Mouse (Mus musculus) MEL (cell line): ENCODE results near the gene Galnt10. TPM values are rescaled to one million over a fixed set of nuclear protein-coding genes. Genes with fewer than 3 reads are reported as not detected.

Experiments
- DNase-seq: peaks from one replicate; pipeline ENCODE4 v3.0.0; 2011; ENCODE audit warnings: low read depth, low spot score
- H3K27ac ChIP-seq: 2 replicates; pipeline ENCODE4 v1.5.1; 2012; ENCODE audit warnings: low read depth, mild to moderate bottlenecking, control low read depth, low read length, moderate library complexity; ENCODE audit not compliant: control insufficient read depth
- H3K27me3 ChIP-seq, 2 experiments: fragments of 150-350 bp in 1 of 2; sonication (generic) in 1 of 2; 2 replicates each; pipeline ENCODE4 v1.6.1; 2012; ENCODE audit warnings: low read length in 2 of 2, mild to moderate bottlenecking in 2 of 2, improper control_type of control experiment in 1 of 2, moderate library complexity in 1 of 2; ENCODE audit not compliant: insufficient read depth in 2 of 2, control insufficient read depth in 1 of 2
- H3K36me3 ChIP-seq, 2 experiments: 2 replicates each; pipeline ENCODE4 v1.6.1; 2012 to 2014; ENCODE audit warnings: low read length in 2 of 2, improper control_type of control experiment in 1 of 2, inconsistent platforms in 1 of 2, mild to moderate bottlenecking in 1 of 2; ENCODE audit not compliant: insufficient read depth in 2 of 2, control insufficient read depth in 1 of 2
- H3K4me1 ChIP-seq, 2 experiments: fragments of 150-350 bp in 1 of 2; sonication (generic) in 1 of 2; 2 replicates each; pipeline ENCODE4 v1.6.1; 2012; ENCODE audit warnings: low read length in 2 of 2, improper control_type of control experiment in 1 of 2, mild to moderate bottlenecking in 1 of 2; ENCODE audit not compliant: insufficient read depth in 2 of 2, control insufficient read depth in 1 of 2
- H3K4me3 ChIP-seq, 2 experiments: fragments of 150-350 bp in 1 of 2; sonication (generic) in 1 of 2; 2 replicates each; pipeline ENCODE4 v1.5.1; 2012; ENCODE audit warnings: low read depth in 2 of 2, low read length in 2 of 2, mild to moderate bottlenecking in 2 of 2, moderate library complexity in 2 of 2, control low read depth in 1 of 2, improper control_type of control experiment in 1 of 2; ENCODE audit not compliant: control insufficient read depth in 1 of 2, insufficient read depth in 1 of 2
- H3K79me2 ChIP-seq: 2 replicates; pipeline ENCODE4 v1.6.1; 2012; ENCODE audit warnings: mild to moderate bottlenecking, low read length, moderate library complexity; ENCODE audit not compliant: control insufficient read depth, poor library complexity, insufficient read depth
- H3K9ac ChIP-seq: 2 replicates; pipeline ENCODE4 v1.6.1; 2012; ENCODE audit warnings: low read depth, mild to moderate bottlenecking, control low read depth, low read length, moderate library complexity; ENCODE audit not compliant: control insufficient read depth, poor library complexity, severe bottlenecking
- H3K9me3 ChIP-seq: fragments of 150-350 bp; sonication (generic); replicated peaks from 2 replicates; pipeline ENCODE4 v1.6.1; 2012; ENCODE audit warnings: mild to moderate bottlenecking, low read length, improper control_type of control experiment, moderate library complexity; ENCODE audit not compliant: insufficient read depth
- BHLHE40 ChIP-seq: IDR thresholded peaks from 2 replicates; pipeline ENCODE4 v1.6.1; 2012; ENCODE audit warnings: low read depth, mild to moderate bottlenecking, inconsistent platforms, low read length, improper control_type of control experiment, borderline replicate concordance
- CHD1 ChIP-seq: IDR thresholded peaks from 2 replicates; pipeline ENCODE4 v1.6.1; 2012; ENCODE audit warnings: low read depth, mild to moderate bottlenecking, inconsistent platforms, low read length, improper control_type of control experiment
- CTCF ChIP-seq, 3 experiments: IDR thresholded peaks in 2 of 3; conservative IDR thresholded peaks in 1 of 3; 2 replicates each; pipeline ENCODE4 v1.5.1; 2011 to 2012; ENCODE audit warnings: low read length in 3 of 3, low read depth in 2 of 3, mild to moderate bottlenecking in 2 of 3, improper control_type of control experiment in 1 of 3, inconsistent platforms in 1 of 3, mixed read lengths in 1 of 3, moderate library complexity in 1 of 3; ENCODE audit not compliant: control insufficient read depth in 1 of 3, insufficient read depth in 1 of 3, poor library complexity in 1 of 3, severe bottlenecking in 1 of 3
- EP300 ChIP-seq, 2 experiments: IDR thresholded peaks; 2 replicates each; pipeline ENCODE4 v1.6.1; 2011; ENCODE audit warnings: improper control_type of control experiment in 2 of 2, low read length in 2 of 2, low read depth in 1 of 2, mild to moderate bottlenecking in 1 of 2
- ETS1 ChIP-seq: IDR thresholded peaks from 2 replicates; pipeline ENCODE4 v1.6.1; 2012; ENCODE audit warnings: low read depth, mild to moderate bottlenecking, inconsistent platforms, low read length, improper control_type of control experiment, moderate library complexity
- GATA1 ChIP-seq: IDR thresholded peaks from 2 replicates; pipeline ENCODE4 v1.6.1; 2011; ENCODE audit warnings: low read depth, low read length, improper control_type of control experiment
- HCFC1 ChIP-seq: IDR thresholded peaks from 2 replicates; pipeline ENCODE4 v1.6.1; 2012; ENCODE audit warnings: low read depth, mild to moderate bottlenecking, inconsistent platforms, low read length, improper control_type of control experiment, moderate library complexity
- MAFK ChIP-seq: IDR thresholded peaks from 2 replicates; pipeline ENCODE4 v1.6.1; 2011; ENCODE audit warnings: low read depth, mild to moderate bottlenecking, low read length, improper control_type of control experiment, borderline replicate concordance
- MAX ChIP-seq: IDR thresholded peaks from 2 replicates; pipeline ENCODE4 v1.6.1; 2011; ENCODE audit warnings: low read length, improper control_type of control experiment
- MAZ ChIP-seq: IDR thresholded peaks from 2 replicates; pipeline ENCODE4 v1.6.1; 2012; ENCODE audit warnings: low read depth, mild to moderate bottlenecking, inconsistent platforms, low read length, improper control_type of control experiment
- MEF2A ChIP-seq: IDR thresholded peaks from 2 replicates; pipeline ENCODE4 v1.6.1; 2014; ENCODE audit warnings: low read depth, mild to moderate bottlenecking, inconsistent platforms, low read length, improper control_type of control experiment; ENCODE audit not compliant: poor library complexity, insufficient replicate concordance, severe bottlenecking; ENCODE audit errors: extremely low read depth
- POLR2A ChIP-seq, 2 experiments: IDR thresholded peaks; 2 replicates each; pipeline ENCODE4 v1.6.1; 2011 to 2012; ENCODE audit warnings: low read length in 2 of 2, mild to moderate bottlenecking in 2 of 2, control low read depth in 1 of 2, improper control_type of control experiment in 1 of 2, low read depth in 1 of 2, moderate library complexity in 1 of 2; ENCODE audit not compliant: control insufficient read depth in 1 of 2, insufficient read depth in 1 of 2, poor library complexity in 1 of 2
- POLR2AphosphoS2 ChIP-seq: IDR thresholded peaks from 2 replicates; pipeline ENCODE4 v1.6.1; 2011; ENCODE audit warnings: low read length, improper control_type of control experiment
- POLR2AphosphoS5 ChIP-seq: IDR thresholded peaks from 2 replicates; pipeline ENCODE4 v1.6.1; 2012; ENCODE audit warnings: low read depth, borderline replicate concordance, mild to moderate bottlenecking, inconsistent platforms, low read length, moderate library complexity, mixed read lengths
- RAD21 ChIP-seq: IDR thresholded peaks from 2 replicates; pipeline ENCODE4 v1.6.1; 2011; ENCODE audit warnings: mild to moderate bottlenecking, low read depth, low read length, improper control_type of control experiment
- RCOR1 ChIP-seq: IDR thresholded peaks from 2 replicates; pipeline ENCODE4 v1.6.1; 2012; ENCODE audit warnings: low read depth, mild to moderate bottlenecking, inconsistent platforms, low read length, improper control_type of control experiment
- SIN3A ChIP-seq: IDR thresholded peaks from 2 replicates; pipeline ENCODE4 v1.6.1; 2012; ENCODE audit warnings: low read length, improper control_type of control experiment, inconsistent platforms
- SMC3 ChIP-seq: IDR thresholded peaks from 2 replicates; pipeline ENCODE4 v1.6.1; 2011; ENCODE audit warnings: low read depth, low read length, improper control_type of control experiment
- TCF12 ChIP-seq: IDR thresholded peaks from 2 replicates; pipeline ENCODE4 v1.6.1; 2014; ENCODE audit warnings: low read depth, mild to moderate bottlenecking, inconsistent platforms, low read length, improper control_type of control experiment, moderate library complexity
- UBTF ChIP-seq: IDR thresholded peaks from 2 replicates; pipeline ENCODE4 v1.6.1; 2012; ENCODE audit warnings: low read depth, mild to moderate bottlenecking, inconsistent platforms, low read length, improper control_type of control experiment, moderate library complexity, borderline replicate concordance; ENCODE audit not compliant: insufficient read depth
- ZC3H11A ChIP-seq: IDR thresholded peaks from 2 replicates; pipeline ENCODE4 v1.6.1; 2012; ENCODE audit warnings: low read depth, mild to moderate bottlenecking, inconsistent platforms, low read length, improper control_type of control experiment
- ZMIZ1 ChIP-seq: IDR thresholded peaks from 2 replicates; pipeline ENCODE4 v1.6.1; 2012; ENCODE audit warnings: low read depth, mild to moderate bottlenecking, inconsistent platforms, low read length, improper control_type of control experiment, moderate library complexity
- ZNF384 ChIP-seq: IDR thresholded peaks from 2 replicates; pipeline ENCODE4 v1.6.1; 2012; ENCODE audit warnings: low read depth, mild to moderate bottlenecking, inconsistent platforms, low read length, improper control_type of control experiment
- polyA plus RNA-seq, 2 experiments: library from polyadenylated mRNA; stranded (reverse) in 1 of 2; unstranded in 1 of 2; fragments of >175 nt in 1 of 2; fragments of >200 nt in 1 of 2; gene quantifications; 2 replicates each; pipeline versions ENCODE4 v1.2.1 to v1.2.4; 2012; ENCODE audit warnings: low replicate concordance in 2 of 2, low read depth in 1 of 2; ENCODE audit not compliant: insufficient read length in 2 of 2, insufficient read depth in 1 of 2, missing spikeins in 1 of 2
- total RNA-seq: library from RNA; depleted of rRNA; stranded (reverse); fragments of 300-350 nt; gene quantifications from 2 replicates; pipeline ENCODE4 v1.2.3, GENCODE M21; 2012

Gene Galnt10
- total and polyA plus RNA-seq, 3 experiments, result 26.7 to 27.4 TPM; not detected in 1

DNA sequence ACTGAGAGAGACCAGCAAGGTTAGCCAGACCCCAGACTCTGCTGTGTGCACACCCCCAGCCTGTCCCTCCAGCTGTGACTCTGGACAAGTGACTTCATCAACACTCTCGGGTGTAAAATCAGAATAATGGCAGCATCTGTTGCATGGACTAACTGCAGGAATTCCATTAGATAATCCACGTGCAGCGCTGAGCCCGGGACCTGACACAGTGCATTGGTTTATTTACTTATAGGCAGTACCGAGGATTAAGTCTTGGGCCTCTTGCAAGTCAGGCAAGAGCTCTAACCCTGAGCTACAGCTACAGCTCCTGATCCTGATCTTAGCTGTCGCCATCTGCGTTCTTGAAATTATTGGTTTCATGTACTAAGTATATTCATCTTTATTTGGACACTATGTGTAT lies 37.3 kb downstream of the Galnt10 start:
- Histone ChIP-seq H3K4me1 (peaks cover 20 to 28% of the 10 kb centered on the region in 2 experiments), H3K27ac (no peak overlapping the region)
- DNase-seq, result no peak
- TF ChIP-seq CHD1 (no peak), ZNF384 (no peak), ZMIZ1 (no peak)
- TF ChIP-seq, all 39 proteins: peak for 0
- peaks cover 0 to 25% of the 10 kb centered on the region in 2 experiments; a peak in 2 of 4 replicates for H3K36me3 ChIP-seq
- no peak overlapping the region for H3K4me3 ChIP-seq
- no peak overlapping the region for H3K9ac ChIP-seq
- H3K9me3 ChIP-seq, result no peaks in the 10 kb centered on the region
- no peaks in the 10 kb centered on the region for H3K27me3 ChIP-seq
- H3K79me2 ChIP-seq, result peaks cover 7% of the 10 kb centered on the region; the same call in 1 of the 2 replicates

DNA sequence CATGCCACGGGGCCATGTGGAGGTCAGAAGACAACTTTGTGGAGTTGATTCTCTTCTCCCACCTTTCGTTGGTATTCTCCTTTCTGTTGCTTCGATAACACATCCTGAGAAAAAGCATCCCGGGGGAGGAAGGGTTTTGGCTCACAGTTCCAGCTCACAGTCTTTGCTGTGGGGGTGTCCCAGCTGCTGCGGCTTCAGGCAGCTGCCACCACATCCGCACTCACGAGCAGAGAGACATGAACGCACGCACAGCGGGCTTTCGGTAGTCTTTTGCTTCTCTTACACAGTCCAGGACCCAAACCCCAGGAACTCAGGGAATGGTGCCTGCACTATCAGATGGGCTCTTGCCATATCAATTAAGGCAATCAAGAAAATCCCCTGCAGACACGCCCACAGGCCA lies 37.9 kb downstream of the Galnt10 start:
- H3K4me3 ChIP-seq, result no peak overlapping the region
- H3K9ac ChIP-seq, result no peak overlapping the region
- peaks cover 20 to 33% of the 10 kb centered on the region in 2 experiments for H3K4me1 ChIP-seq
- H3K27ac ChIP-seq, result no peak overlapping the region
- no peaks in the 10 kb centered on the region for H3K9me3 ChIP-seq
- peaks cover 7% of the 10 kb centered on the region; the same call in 1 of the 2 replicates for H3K79me2 ChIP-seq
- peaks cover 0 to 27% of the 10 kb centered on the region in 2 experiments; a peak in 2 of 4 replicates for H3K36me3 ChIP-seq
- DNase-seq, result no peak
- TF ChIP-seq ETS1 (no peak), POLR2AphosphoS5 (no peak), GATA1 (no peak), TCF12 (no peak), CHD1 (no peak), ZMIZ1 (no peak), MAZ (no peak), RCOR1 (no peak), ZC3H11A (no peak), POLR2A (IDR thresholded peaks at IDR 0.05; ENCODE audit: control insufficient read depth in 1 of 2, insufficient read depth in 1 of 2, low read depth in 1 of 2, low read length in 2 of 2, poor library complexity in 1 of 2) (no peak), BHLHE40 (no peak), MAFK (no peak)
- H3K27me3 ChIP-seq, result no peaks in the 10 kb centered on the region

- Histone ChIP-seq H3K36me3 (peaks cover 0 to 27% of the 10 kb centered on the region in 2 experiments; a peak in 2 of 4 replicates), H3K9me3 (no peaks in the 10 kb centered on the region), H3K4me1 (peaks cover 20 to 36% of the 10 kb centered on the region in 2 experiments), H3K79me2 (peaks cover 7% of the 10 kb centered on the region; the same call in 1 of the 2 replicates), H3K9ac (no peak overlapping the region), H3K27me3 (no peaks in the 10 kb centered on the region), H3K27ac (no peak overlapping the region), H3K4me3 (no peak overlapping the region)
- DNase-seq, result no peak
- no peak for TF ChIP-seq MAX
- no peak for TF ChIP-seq GATA1
- no peak for TF ChIP-seq POLR2AphosphoS2
- TF ChIP-seq SIN3A, result no peak
- no peak for TF ChIP-seq HCFC1
- TF ChIP-seq SMC3, result no peak
- TF ChIP-seq ZNF384, result no peak
- TF ChIP-seq CTCF (IDR thresholded peaks at IDR 0.05 in 2 of 3, conservative IDR thresholded peaks at IDR 0.05 in 1 of 3; ENCODE audit: control insufficient read depth in 1 of 3, insufficient read depth in 1 of 3, low read depth in 2 of 3, low read length in 3 of 3, poor library complexity in 1 of 3, severe bottlenecking in 1 of 3), result no peak
- TF ChIP-seq ETS1, result no peak
- TF ChIP-seq BHLHE40, result no peak
- TF ChIP-seq RAD21, result no peak
- no peak for TF ChIP-seq ZMIZ1
- no peak for TF ChIP-seq MEF2A
- no peak for TF ChIP-seq UBTF
- no peak for TF ChIP-seq EP300 (IDR thresholded peaks at IDR 0.05; ENCODE audit: low read depth in 1 of 2, low read length in 2 of 2)
Measured at GRCm38 (mm10) chr11:57683931-57684330, 38.7 kb downstream of the Galnt10 start.
